Mouse (Mus musculus): ENCODE measurements around the gene Gna15. TPM values are rescaled to one million over a fixed set of nuclear protein-coding genes. Genes with fewer than 3 reads are reported as not detected.

Gene Gna15
- polyA plus RNA-seq, 1 experiment from 2014 or later = 1.0 TPM

GRCm38 (mm10) chr10:81538321-81539048, 14.5 kb upstream of the Gna15 start:
- ATAC-seq (ENCODE audit: low FRiP score, low read depth) = no peak
- peaks cover 21% of the 10 kb centered on the region for H3K4me1 ChIP-seq
- 92% methylated on average over 3 of the region's 3 CpGs for WGBS
- H3K4me3 ChIP-seq = no peak overlapping the region
- H3K4me2 ChIP-seq (replicated peaks) = no peak overlapping the region
- no peaks in the 10 kb centered on the region for H3K9me3 ChIP-seq
- H3K27me3 ChIP-seq = no peaks in the 10 kb centered on the region
- H3K36me3 ChIP-seq = peaks cover 24% of the 10 kb centered on the region; the same call in 1 of the 2 replicates
- H3K27ac ChIP-seq (replicated peaks) = no peak overlapping the region
- no peak overlapping the region for H3K9ac ChIP-seq (replicated peaks)

- 87% methylated on average over 2 of the region's 2 CpGs for WGBS
- Histone ChIP-seq H3K27me3 (no peaks in the 10 kb centered on the region), H3K36me3 (peaks cover 35% of the 10 kb centered on the region), H3K27ac (replicated peaks) (no peak overlapping the region), H3K4me2 (replicated peaks) (no peak overlapping the region), H3K4me1 (peaks cover 10% of the 10 kb centered on the region), H3K4me3 (no peak overlapping the region), H3K9ac (replicated peaks) (no peak overlapping the region), H3K9me3 (no peaks in the 10 kb centered on the region)
- no peak for ATAC-seq (ENCODE audit: low FRiP score, low read depth)
These were observed 13.4 kb upstream of the Gna15 start for GRCm38 (mm10) chr10:81537429-81537828.

- H3K9me3 ChIP-seq = no peaks in the 10 kb centered on the region
- H3K27me3 ChIP-seq = no peaks in the 10 kb centered on the region
- no peak overlapping the region for H3K4me2 ChIP-seq (replicated peaks)
- no peak overlapping the region for H3K4me3 ChIP-seq
- H3K4me1 ChIP-seq = peaks cover 3% of the 10 kb centered on the region; the same call in 1 of the 2 replicates
- no peak overlapping the region for H3K27ac ChIP-seq (replicated peaks)
- H3K9ac ChIP-seq (replicated peaks) = no peak overlapping the region
- ATAC-seq (ENCODE audit: low FRiP score, low read depth) = no peak
- WGBS = 75% methylated on average over 6 of the region's 6 CpGs
- peaks cover 40% of the 10 kb centered on the region for H3K36me3 ChIP-seq
These were observed 12.7 kb upstream of the Gna15 start for GRCm38 (mm10) chr10:81536734-81537133.

DNA sequence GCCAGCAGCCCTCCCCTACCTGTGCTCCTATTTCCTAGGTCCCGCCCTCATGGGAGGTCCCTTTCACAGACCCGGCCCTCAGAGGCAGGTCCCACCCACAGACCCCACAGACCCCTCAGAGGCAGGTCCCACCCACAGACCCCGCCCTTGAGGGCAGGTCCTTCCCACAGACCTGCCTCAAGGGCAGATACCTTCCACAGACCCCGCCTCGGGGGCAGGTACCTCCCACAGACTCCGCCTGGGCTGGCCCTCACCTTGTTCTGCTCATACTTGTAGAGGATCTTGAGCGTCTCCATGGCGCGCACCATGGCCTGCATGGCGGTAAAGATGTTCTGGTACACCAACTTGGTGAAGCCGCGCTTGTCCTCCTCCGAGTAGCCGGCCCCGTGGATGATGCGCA, 10.8 kb upstream of the Gna15 start:
- Histone ChIP-seq H3K27ac (replicated peaks) (no peak overlapping the region), H3K27me3 (no peaks in the 10 kb centered on the region), H3K9ac (replicated peaks) (no peak overlapping the region), H3K4me1 (0 out of 2 replicates have a peak, but pooled peaks cover 2% of the 10 kb centered on the region), H3K4me2 (replicated peaks) (no peak overlapping the region), H3K4me3 (no peak overlapping the region), H3K36me3 (peaks cover 55% of the 10 kb centered on the region), H3K9me3 (no peaks in the 10 kb centered on the region)
- 64% methylated on average over 16 of the region's 16 CpGs for WGBS
- no peak for ATAC-seq (ENCODE audit: low FRiP score, low read depth)

- H3K27ac ChIP-seq (replicated peaks) = no peak overlapping the region
- no peak overlapping the region for H3K4me2 ChIP-seq (replicated peaks)
- no peaks in the 10 kb centered on the region for H3K9me3 ChIP-seq
- ATAC-seq (ENCODE audit: low FRiP score, low read depth) = no peak
- no peak overlapping the region for H3K9ac ChIP-seq (replicated peaks)
- H3K36me3 ChIP-seq = peaks cover 30% of the 10 kb centered on the region
- WGBS = 21% methylated on average over 14 of the region's 14 CpGs
- H3K4me1 ChIP-seq = no peaks in the 10 kb centered on the region
- H3K27me3 ChIP-seq = peaks cover 12% of the 10 kb centered on the region
- no peak overlapping the region for H3K4me3 ChIP-seq
These were observed 2.8 kb upstream of the Gna15 start for GRCm38 (mm10) chr10:81526779-81527178.

GRCm38 (mm10) chr10:81525017-81525694, 1.1 kb upstream of the Gna15 start:
- WGBS = 64% methylated on average over 11 of the region's 13 CpGs
- H3K36me3 ChIP-seq = peaks cover 16% of the 10 kb centered on the region
- no peaks in the 10 kb centered on the region for H3K9me3 ChIP-seq
- no peak overlapping the region for H3K4me3 ChIP-seq
- ATAC-seq (ENCODE audit: low FRiP score, low read depth) = no peak
- H3K4me2 ChIP-seq (replicated peaks) = no peak overlapping the region
- H3K27ac ChIP-seq (replicated peaks) = no peak overlapping the region
- peaks cover 12% of the 10 kb centered on the region for H3K27me3 ChIP-seq
- H3K9ac ChIP-seq (replicated peaks) = no peak overlapping the region
- no peaks in the 10 kb centered on the region for H3K4me1 ChIP-seq

DNA sequence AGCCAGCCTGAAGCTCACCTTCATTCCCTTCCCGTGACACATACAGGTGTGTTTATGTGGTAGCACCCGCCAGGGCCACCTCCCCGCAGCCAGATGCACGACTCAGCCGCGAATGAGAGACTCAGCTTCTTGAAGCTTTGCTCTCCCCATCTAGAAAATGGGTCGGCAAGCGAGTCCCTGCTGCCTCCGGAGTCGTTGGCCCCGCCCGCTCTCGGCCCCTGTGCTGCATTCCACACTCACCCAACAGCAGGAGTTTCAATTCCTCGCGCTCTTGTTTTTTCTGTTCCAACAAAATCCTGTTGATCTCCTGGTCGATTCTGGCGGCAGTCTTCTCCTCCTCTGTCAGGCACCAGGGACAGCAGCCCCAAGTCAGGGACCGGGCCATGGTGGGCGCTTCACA, 455 bp downstream of the Gna15 start:
- H3K4me3 ChIP-seq = no peak overlapping the region

DNA sequence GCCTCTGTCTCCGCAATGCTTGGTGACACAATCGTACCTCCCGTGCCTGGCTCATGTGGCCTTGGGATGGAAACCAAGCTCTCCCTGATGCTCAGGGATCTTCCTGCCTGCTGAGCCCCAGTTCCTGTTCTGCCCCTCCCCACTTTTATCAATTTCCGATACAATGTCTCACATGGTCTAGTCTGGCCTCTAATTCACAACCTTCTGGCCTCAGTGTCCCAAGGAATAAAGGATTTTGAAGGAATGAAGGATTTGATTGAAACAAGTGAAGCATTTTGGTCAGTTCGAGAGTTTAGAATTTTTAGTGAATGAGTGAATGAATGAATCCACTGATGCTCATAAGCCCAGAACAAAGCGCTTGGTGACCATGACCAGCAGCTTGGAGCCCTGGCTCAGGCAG, 883 bp downstream of the Gna15 start:
- Histone ChIP-seq H3K9me3 (no peaks in the 10 kb centered on the region), H3K27me3 (peaks cover 16% of the 10 kb centered on the region), H3K4me1 (no peaks in the 10 kb centered on the region), H3K9ac (replicated peaks) (no peak overlapping the region), H3K4me2 (replicated peaks) (no peak overlapping the region), H3K4me3 (no peak overlapping the region), H3K27ac (replicated peaks) (no peak overlapping the region), H3K36me3 (no peaks in the 10 kb centered on the region)
- WGBS = 68% methylated on average over 6 of the region's 6 CpGs
- no peak for ATAC-seq (ENCODE audit: low FRiP score, low read depth)

More for the DNA sequence above, 455 bp downstream of the Gna15 start:
- no peak overlapping the region for H3K4me2 ChIP-seq (replicated peaks)
- no peaks in the 10 kb centered on the region for H3K36me3 ChIP-seq
- no peak overlapping the region for H3K27ac ChIP-seq (replicated peaks)
- H3K4me1 ChIP-seq = no peaks in the 10 kb centered on the region
- H3K9me3 ChIP-seq = no peaks in the 10 kb centered on the region
- no peak for ATAC-seq (ENCODE audit: low FRiP score, low read depth)
- WGBS = 26% methylated on average over 19 of the region's 19 CpGs
- H3K9ac ChIP-seq (replicated peaks) = no peak overlapping the region
- H3K27me3 ChIP-seq = peaks cover 16% of the 10 kb centered on the region

DNA sequence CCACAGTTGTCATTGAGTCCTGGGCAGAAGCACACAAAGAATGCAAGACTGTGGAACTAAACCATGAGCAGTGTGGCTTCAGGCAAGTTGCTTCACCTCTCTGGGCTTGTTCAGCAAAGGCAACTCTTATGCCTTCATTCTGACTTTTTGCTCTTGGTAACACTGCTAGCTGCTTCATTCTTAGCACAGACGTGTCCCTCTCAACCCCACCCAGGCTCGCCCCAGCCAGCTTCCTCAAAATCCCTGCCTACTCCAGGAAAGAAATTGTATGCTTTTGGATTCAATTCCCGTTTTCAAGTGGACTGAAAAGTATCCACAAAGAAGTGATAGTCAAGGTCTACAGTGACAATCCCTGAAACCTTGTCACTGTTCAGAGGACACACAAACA, 4.1 kb downstream of the Gna15 start:
- H3K4me1 ChIP-seq = no peaks in the 10 kb centered on the region
- no peak overlapping the region for H3K27ac ChIP-seq (replicated peaks)
- peaks cover 22% of the 10 kb centered on the region for H3K27me3 ChIP-seq
- no peak overlapping the region for H3K4me2 ChIP-seq (replicated peaks)
- ATAC-seq (ENCODE audit: low FRiP score, low read depth) = no peak
- no peaks in the 10 kb centered on the region for H3K36me3 ChIP-seq
- H3K9ac ChIP-seq (replicated peaks) = no peak overlapping the region
- WGBS = 78% methylated on average over 3 of the region's 3 CpGs
- H3K4me3 ChIP-seq = no peak overlapping the region
- no peaks in the 10 kb centered on the region for H3K9me3 ChIP-seq

GRCm38 (mm10) chr10:81519227-81519977, 4.6 kb downstream of the Gna15 start:
- ATAC-seq (ENCODE audit: low FRiP score, low read depth) = no peak
- 87% methylated on average over 6 of the region's 6 CpGs for WGBS

DNA sequence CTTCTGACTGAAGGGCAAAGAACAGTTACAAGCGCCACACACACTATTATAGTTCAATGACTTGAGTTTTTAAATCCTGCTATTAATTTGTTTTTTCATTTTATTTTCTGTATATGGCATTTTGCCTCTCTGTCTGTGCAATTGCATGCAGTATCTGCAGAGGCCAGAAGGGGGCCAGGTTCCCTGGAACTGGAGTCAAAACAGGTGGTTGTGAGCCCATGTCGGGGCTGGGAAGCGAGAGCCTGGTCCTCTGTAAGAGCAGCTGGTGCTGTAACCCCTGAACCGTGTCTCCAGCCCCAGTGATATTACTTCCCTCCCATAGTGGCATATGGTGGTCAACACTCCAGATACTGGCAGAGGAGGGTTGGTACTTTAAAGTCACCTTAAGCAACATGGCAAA, 5.5 kb downstream of the Gna15 start:
- H3K4me1 ChIP-seq = no peaks in the 10 kb centered on the region
- H3K9me3 ChIP-seq = 0 out of 2 replicates have a peak, but pooled peaks cover 6% of the 10 kb centered on the region
- WGBS = 12% methylated on average over 4 of the region's 4 CpGs
- no peak overlapping the region for H3K4me3 ChIP-seq
- no peak overlapping the region for H3K9ac ChIP-seq (replicated peaks)
- no peak overlapping the region for H3K4me2 ChIP-seq (replicated peaks)
- H3K27me3 ChIP-seq = peaks cover 14% of the 10 kb centered on the region
- no peak for ATAC-seq (ENCODE audit: low FRiP score, low read depth)
- H3K36me3 ChIP-seq = no peaks in the 10 kb centered on the region
- no peak overlapping the region for H3K27ac ChIP-seq (replicated peaks)

More at GRCm38 (mm10) chr10:81519227-81519977, 4.6 kb downstream of the Gna15 start:
- H3K9me3 ChIP-seq = 0 out of 2 replicates have a peak, but pooled peaks cover under 1% of the 10 kb centered on the region
- peaks cover 22% of the 10 kb centered on the region for H3K27me3 ChIP-seq
- H3K27ac ChIP-seq (replicated peaks) = no peak overlapping the region
- H3K4me1 ChIP-seq = no peaks in the 10 kb centered on the region
- no peak overlapping the region for H3K4me3 ChIP-seq
- no peaks in the 10 kb centered on the region for H3K36me3 ChIP-seq
- H3K4me2 ChIP-seq (replicated peaks) = no peak overlapping the region
- H3K9ac ChIP-seq (replicated peaks) = no peak overlapping the region

- H3K36me3 ChIP-seq = no peaks in the 10 kb centered on the region
- H3K4me1 ChIP-seq = no peaks in the 10 kb centered on the region
- no peak overlapping the region for H3K4me2 ChIP-seq (replicated peaks)
- 0 out of 2 replicates have a peak, but pooled peaks cover 6% of the 10 kb centered on the region for H3K9me3 ChIP-seq
- no peak overlapping the region for H3K9ac ChIP-seq (replicated peaks)
- no peak overlapping the region for H3K27ac ChIP-seq (replicated peaks)
- no peak overlapping the region for H3K4me3 ChIP-seq
- ATAC-seq (ENCODE audit: low FRiP score, low read depth) = no peak
- H3K27me3 ChIP-seq = peaks cover 24% of the 10 kb centered on the region
- 75% methylated on average over 8 of the region's 8 CpGs for WGBS
These were observed 6.8 kb downstream of the Gna15 start for GRCm38 (mm10) chr10:81517227-81517626.

All from midbrain, embryonic 12.5 days (tissue).